Mouse (Mus musculus) adrenal gland, adult 8-10 months (tissue): ENCODE measurements around the gene Tiam1. TPM values are rescaled to one million over a fixed set of nuclear protein-coding genes. Genes with fewer than 3 reads are reported as not detected.
"Not testable (repeated sequence)": the region's sequence is repeated elsewhere in the genome, so short reads cannot be mapped to it uniquely, and the experiment has no call there.

Experiments
- DNase-seq: peaks from one replicate; pipeline ENCODE4 v3.0.0; 2022
- total RNA-seq, 4 experiments: library from RNA; stranded (reverse); gene quantifications; 2 replicates each; pipeline ENCODE4 v1.2.4; 2022

Tiam1 gene
- total RNA-seq, 4 experiments from 2014 or later: 69.6 to 107 (median 85.5) TPM

DNA sequence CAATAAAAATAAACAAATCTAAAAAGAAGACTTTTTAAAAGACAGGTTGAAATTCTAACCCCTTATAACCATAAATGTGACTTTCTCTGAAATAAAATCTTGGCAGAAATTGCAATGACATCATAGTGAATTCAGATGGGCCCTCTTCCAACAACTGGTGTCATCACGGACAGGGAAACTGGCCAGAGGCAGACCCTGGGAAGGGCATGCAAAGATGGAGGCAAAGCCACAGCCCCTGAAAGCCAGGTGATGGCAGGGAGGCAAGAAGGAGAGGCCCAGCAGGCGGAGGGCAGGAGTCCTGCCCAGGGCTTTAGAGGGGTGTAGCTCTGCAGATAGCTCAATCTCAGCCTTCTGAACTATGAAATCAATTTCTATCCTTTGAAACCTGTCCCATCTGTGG is 39.8 kb downstream of the Tiam1 start:
- DNase-seq: no peak

DNA sequence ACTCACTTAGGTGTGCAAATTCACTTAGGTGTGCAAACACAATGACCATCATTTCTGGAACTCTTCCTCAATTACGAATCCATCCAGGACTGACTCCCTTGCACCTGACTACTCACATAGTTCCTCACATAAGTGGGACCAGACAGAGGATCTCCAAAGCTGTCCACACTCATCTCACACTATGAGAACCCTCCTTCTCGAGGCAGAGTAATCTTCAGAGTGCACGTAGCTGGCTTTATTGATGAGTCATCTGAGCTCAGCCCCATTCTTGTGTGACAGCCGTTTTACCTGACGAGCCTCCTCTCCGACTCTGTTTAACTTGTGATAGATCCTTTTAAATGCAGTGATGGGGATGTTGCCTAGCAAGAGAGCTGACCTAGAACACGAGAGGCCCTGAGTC is 41.0 kb downstream of the Tiam1 start:
- no peak for DNase-seq

DNA sequence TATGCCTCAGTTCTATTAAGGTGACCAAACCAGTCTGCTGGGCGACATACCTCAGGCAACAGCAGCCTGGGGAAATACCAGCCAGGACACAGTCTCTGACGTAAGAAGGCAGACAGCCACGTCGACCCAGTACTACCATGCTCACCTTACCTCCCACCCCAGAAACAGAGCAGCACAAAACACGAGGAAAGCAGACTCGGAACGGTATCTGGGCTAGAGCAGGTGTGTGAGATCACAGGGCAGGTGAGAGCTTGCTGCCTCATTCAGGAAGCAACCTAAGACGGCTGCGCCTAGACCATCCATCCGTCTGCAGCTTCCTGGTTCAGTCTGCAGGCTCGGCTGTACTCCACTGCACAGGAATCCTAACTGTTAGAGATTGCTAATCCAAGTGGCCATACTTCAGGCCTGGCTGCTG is 45.4 kb downstream of the Tiam1 start:
- DNase-seq: no peak

DNA sequence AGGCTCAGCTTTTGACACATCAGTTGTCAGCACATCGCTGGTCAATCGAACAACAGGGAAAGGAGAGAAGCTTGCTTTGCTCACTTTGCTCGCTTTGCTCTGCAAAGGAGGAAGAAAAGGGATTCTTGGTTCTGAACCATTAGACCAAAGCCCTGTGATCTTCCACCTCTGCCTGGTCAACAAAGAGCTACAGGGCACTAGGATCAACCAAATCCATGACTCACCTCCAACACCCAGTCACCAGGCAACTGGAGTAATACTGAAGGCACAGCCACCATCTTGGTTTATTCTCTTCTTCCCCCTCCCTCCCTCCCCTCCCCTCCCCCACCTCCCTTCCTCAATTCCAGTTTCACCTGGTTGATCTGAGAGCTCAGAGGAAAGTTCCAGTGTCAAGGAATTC is 45.8 kb downstream of the Tiam1 start:
- DNase-seq: no peak

DNA sequence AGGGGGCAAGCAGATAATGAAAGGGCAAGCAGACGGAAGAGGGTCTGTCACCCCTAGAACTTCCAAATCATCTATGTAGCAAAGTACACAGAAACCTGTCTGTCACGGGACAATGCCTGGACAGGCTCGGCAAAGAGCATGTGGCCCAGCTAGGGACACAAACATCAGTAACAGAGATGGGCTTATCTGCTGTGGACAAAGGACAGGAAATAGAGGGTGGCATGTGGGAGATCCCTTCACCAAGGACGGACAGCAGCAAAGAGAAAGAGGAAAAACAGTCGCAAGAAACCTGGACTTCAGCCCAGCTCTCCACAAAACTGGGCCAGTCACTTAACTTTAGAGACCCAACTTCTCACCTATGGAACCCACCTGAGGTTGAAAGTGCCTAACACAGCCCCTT is 47.6 kb downstream of the Tiam1 start:
- no peak for DNase-seq

DNA sequence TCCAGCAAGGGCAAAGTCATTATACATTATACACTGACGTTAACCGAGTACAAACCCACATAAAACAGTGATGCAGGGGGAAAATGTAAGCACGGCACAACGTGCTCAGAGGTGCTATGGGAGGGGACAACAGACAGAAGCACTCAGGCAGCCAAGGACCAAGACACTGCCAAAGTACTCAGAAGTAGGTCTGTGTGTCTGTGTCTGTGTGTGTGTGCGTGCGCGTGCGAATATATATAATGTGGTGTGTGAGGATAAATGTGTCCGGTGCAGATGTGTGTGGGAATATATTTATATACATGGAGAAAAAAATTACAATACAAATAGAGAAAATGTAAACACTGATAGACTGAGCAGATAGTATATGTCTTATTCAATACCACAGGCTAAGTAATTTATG is 50.6 kb downstream of the Tiam1 start:
- DNase-seq: no peak

DNA sequence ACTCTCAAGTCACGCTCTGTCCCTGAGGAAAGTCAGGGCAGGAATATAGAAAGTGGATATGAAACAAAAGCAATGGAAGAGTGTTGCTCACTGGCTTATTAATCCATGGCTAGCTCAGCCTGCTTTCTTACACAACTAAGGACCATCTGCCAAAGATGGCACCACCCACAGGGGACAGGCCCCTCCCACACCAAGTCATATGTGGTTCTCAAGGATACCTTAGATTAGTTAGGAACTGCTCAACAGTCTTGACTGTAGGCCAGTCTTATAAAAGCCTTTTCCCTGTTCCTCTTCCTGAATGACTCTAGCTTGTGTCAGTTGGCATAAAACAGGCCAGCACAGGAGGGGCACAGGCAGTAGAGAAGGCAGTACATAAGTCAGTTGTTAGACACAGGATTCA is 51.7 kb downstream of the Tiam1 start:
- DNase-seq: peak; percentile 54

DNA sequence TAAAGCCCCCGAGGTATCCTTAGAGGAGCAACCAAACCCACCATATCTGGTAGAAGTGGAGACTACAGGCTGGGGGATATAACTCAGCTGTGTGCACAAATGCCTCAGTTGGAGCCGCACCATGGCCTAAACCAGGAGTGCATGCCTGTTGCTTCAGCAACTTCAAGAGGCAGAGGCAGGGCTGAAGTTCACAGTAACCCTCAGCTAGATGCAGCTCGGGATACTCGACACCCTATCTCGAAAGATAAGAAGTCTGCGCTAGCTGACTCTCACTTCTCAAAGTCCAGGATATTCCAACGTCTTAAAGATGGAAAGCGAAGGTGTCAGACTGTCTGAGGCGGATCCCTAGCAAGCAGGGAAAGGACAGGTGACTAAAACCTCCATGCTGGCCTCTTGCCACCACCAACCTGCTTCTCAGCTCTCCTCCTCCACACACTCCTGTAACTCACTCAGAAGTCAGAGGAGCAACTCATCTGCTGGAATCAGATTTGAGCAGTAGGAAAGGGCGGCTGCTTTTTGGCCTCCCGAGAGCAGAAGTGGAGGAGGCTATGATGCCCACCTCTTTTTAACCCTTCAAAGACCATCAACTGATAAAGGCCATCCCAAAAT is 52.4 kb downstream of the Tiam1 start:
- no peak for DNase-seq

DNA sequence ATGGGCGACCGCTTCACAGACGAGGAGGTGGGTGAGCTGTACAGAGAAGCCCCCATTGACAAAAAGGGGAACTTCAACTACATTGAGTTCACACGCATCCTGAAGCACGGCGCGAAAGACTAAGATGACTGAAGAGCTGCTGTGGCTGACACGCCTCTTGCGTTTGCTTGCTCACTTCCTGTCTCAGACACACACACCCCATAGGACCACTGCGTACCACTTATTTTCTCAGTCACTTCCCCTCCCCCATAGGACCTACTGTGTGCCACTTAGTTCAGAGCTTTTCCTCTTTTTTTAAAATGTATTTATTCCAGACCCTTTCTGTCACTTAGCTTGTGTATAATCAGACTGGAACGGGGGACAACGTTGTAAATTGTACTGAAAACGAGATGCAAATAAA is 53.2 kb downstream of the Tiam1 start:
- DNase-seq: no peak

DNA sequence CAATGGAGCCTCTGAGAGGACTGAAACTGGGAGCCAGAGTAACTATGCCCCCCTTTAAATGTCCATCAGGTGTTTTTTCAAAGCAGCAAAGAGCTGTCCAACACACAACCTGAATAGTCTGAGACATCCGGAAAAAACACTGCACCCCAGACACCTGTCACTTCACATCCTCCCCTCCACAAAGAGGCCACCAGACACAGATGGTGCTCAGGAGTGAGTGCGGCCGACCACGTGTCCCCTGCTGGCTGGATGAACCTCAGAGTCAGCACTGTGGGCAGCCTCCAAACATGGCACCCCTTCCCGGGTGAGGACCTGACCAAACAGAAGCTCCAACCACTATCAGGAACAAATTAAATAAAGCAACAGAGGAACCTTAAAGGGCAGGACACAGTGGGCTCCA is 56.3 kb downstream of the Tiam1 start:
- no peak for DNase-seq

DNA sequence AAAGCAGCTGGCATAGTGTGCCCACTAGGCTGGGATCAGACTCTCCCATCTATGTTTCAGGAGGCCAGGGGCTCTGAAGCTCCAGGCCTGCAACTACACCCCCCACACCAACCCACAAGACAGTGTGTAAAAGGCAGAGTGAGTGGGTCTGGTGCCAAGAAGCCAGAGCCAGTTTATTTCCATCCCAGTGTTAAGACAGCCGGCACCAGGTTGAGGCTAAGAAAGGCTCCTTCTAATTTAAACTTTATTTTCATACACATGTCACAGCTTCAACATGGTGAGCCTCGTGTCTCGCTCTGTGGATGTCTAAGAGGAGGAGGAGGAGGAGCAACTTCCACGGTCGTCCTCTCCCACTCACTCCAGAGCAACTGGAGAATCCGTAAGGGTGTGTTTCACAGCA is 57.5 kb downstream of the Tiam1 start:
- no peak for DNase-seq

DNA sequence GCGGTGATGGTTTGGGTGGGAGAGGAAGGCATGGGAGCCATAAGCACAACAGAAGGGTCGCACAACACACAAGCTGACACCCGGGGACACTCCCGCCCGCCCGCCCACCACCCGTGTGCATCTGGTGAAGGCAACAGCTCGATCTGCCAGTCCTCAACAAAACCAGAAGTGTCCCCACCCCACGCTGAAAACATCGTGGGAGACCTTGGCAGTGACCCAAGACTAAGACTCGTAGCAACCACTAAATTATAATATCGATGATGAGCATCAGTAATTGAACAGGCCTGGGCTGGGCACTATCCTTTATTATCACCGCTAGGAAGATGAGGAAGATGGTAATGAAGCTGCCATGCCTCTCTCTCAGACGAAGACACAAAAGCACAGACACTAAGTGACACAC is 58.0 kb downstream of the Tiam1 start:
- no peak for DNase-seq

DNA sequence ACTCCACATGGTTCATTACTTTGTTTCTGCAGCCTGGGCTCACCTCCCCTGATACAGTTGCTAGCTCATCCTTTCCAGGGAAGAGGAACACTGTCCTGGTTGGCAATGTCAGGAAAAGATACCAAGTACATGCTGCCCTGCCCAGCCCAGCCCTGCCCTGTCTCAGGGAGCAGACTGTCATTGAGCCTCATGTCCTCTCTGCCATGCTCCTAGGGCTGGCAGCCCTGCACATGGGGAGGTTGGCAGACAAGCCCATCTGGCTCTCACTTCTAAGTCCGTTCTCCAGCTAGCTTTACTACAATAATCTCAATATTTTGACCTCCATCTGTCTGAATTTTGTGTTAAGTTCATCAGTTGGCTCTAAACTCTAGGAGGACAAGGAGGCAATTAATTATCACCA is 62.4 kb downstream of the Tiam1 start:
- no peak for DNase-seq

DNA sequence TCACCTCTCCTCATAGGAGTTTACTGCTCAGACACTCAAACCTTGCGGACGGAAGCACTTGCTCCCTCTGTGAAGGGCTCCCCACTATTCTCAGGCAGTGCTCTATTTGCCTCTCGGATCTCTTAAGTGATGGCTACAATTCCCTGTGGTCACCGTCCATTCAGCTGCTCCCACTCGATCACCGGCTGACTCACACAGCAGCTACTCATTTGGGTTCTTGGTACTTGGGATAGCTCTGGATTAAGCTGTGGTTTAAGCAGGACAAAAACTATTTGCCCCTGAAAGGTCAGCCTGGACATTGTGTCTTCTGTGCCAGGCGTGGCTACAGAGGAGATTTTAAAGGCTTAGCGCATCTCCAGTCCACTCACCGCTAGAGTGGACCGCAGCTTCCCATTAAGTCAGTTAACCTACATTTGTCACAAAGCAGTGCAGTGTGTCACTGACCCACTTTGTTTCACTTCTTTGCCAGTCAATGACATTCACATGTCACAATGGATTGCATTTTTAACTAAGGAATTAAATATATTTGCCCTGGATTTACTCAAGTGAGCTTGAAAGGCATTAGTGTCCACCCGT is 64.7 kb downstream of the Tiam1 start:
- no peak for DNase-seq

DNA sequence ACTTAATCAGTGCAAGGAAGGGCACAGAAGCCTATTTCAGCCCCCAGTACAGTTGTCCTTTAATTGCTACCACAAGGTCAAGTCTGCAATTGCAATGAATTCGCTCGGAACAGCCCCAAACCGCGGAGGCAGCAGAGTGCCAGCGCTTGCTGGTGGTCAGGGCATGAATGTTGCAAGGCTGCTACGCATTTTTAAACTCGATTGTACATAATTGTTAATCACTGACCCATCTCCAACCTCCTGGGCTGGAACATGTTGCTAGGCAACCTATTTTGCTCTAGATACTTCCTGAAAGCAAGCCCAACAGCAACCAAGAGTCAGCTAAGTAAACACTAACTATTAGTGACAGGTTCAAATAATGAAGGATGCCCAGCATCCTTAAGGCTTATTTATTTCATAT is 70.1 kb downstream of the Tiam1 start:
- DNase-seq: peak; percentile 50

DNA sequence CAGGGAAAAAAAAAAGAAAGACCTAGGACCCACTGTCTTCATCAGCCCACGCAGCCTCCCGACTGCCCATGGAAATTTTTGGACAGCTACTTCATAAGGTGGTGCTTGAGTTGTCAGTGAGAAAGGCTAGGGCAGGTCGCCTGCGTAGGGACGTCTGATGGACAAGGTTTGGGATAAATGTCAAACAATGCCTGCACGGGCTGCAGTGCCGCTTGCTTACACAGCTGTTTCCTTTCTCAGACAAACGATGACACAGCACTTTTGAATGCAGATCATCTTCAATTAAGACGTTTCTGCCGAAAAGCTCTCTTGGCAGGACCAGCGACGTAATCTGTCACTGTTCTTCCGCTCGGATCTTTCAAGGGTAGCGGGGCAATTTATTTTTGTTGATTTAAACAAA is 70.9 kb downstream of the Tiam1 start:
- DNase-seq: no peak

DNA sequence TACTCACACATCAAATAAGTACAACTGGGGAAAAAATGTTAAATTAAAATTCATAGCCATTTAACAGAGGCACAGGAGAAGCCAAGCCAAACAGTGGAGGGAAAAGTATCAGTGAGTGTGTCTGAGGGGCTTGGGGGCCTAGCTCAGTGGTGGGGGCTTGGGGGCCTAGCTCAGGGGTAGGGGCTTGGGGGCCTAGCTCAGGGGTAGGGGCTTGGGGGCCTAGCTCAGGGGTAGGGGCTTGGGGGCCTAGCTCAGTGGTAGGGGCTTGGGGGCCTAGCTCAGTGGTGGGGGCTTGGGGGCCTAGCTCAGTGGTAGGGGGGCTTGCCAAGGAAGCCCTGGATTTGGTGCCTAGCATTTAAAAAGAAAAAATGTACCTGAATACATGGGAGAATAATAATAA is 72.4 kb downstream of the Tiam1 start:
- not testable (repeated sequence) for DNase-seq

DNA sequence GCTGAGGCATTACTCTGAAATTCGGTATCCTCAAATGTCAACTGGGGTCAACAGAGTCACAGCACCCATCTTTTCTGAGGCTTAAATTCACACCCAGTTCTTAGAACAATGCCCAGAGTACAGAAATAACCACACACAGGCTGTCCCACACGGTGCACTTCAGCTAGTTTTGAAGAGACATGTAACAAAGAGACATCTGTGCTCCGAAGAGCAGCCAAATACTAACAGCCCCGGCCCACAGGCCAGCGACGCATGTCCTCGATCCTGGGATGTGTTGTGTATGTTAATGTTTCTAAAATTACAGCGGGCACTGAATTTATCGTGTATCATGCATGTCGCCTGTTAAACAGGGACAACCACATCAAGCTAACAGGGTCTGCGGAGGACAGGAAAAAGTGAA is 73.5 kb downstream of the Tiam1 start:
- DNase-seq: no peak

DNA sequence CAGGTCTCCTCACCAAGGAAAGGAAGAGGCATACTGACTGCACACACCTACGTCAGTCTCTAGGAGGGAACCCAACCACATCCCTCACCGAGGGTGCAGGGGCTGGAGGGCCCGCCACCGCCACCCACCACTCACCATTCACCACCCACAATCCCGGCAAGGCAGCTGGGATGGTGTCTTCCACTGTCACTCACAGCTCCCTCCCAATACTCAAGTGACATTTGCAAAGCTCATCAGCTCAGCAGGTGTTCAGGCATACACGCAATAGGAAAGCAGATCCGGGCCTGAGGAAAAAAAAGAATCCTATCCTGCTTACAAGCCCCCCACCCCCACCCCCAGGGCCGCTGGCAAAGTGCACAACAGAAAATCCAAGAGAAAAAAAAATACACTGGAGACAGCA is 74.4 kb downstream of the Tiam1 start:
- DNase-seq: no peak

DNA sequence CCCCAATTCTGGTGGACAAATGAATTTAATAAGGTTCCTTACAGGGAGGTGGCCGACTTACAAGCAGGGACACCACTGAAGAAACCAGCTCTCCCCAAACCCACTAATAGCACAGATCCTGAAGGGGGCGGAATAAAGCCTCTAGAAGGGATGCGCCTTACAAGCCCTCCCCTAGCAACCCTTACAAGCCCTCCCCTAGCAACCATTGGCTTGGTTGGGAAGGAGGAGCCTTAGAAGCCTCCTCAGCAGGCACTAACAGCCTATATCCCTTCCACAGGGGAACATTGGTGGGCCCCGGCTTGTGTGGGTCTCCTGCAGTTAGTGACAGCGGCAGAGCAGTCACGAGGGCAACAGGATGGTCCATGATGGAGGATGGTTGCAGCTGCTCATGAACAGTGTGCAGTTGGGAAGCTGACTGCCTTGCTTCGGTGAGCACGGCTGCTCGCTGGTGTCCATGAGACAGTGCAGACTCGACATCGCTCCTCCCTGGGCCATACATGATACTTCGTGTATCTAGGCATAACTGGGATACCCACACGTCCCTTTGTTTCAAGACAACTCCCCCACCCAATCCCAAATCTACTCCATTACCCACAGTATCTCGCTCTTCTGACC is 90.6 kb downstream of the Tiam1 start:
- DNase-seq: no peak

DNA sequence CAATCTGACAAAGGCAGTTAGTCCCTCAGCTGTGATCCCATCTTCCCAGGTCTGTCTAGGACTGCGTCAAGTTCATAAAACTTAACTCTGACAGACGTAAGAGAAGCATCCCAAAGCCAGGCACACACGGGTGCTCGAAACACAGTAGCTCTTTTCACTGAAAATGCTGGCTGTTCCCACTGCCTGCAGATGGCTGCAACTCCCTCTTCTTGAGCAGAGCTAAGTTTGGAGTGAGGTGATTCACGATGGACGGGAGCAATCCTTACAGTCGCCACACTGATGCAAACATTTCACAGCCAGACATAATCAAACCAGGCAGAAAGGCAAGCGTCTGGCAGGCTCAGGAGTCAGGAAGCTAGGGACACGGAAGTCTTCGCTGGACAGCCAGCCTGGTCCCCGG is 91.2 kb downstream of the Tiam1 start:
- DNase-seq: no peak

DNA sequence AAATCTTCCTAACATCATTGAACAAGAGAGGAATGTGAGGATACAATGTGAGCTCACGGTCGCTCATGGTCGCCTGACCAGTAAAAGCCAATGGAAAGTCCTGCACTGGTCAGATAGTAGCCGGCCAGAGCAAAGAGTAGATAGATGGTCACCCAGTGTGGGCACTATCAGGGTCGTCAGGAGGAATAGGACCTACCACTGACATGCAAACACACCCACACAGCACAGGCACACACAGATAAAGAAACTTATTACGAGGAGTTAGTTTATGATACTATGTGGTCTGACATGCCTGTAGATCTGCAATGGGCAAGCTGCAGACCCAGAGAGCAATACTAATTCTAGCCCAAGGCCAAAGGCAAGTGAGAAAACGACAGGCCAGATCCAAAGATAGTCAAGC is 92.5 kb downstream of the Tiam1 start:
- DNase-seq: no peak

DNA sequence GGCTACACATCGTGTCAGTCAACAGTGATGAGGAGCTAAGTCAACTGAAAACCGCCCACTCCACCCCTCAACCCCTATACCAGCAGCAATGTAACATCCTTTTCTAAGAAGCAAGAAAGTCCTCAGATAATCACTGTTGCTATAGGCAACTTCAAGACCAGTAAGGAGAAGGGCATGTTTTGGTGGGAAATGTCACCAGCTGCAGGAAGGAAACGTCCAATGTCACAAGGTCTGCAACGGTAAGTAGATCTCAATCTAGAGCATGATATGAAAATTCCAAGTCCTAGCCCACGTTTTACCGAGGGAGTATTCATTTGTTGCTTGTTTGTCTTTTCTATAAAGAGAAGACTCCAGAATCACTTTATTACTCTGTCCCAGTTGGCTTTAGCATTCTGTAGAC is 95.7 kb downstream of the Tiam1 start:
- DNase-seq: no peak

DNA sequence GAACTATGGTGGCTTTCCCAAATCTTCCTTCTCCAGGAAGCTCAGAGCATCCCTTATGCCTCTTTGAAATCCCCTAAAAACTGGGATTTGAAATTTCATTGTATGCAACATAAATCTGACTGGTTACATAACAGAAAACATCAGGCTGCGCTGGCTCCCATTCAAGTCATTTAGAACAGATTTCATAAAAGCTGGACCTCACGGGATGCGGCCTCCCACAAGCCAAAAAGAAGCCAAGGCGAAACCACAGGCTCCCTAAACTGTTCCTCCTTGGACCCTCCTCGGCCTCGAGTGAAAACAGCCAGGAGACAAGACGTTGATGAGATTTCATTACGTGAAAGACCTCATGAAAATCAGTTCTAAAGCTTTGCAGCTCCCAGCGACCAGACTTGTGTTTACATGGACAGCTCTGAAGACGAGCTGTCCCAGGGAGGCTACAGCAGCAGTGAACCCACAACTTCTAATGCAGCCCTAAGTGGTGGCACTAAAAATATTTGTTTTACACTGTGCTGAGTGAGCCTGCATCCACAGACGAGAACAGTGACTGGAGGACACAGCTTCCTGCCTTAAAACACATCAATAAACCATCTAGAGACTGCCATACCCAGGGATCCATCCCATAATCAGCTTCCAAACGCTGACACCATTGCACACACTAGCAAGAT is 96.9 kb downstream of the Tiam1 start:
- DNase-seq: no peak
